Mouse (Mus musculus) forebrain, embryonic 10.5 days (tissue): ENCODE data around the gene Cryzl2. TPM values are rescaled to one million over a fixed set of nuclear protein-coding genes. Genes with fewer than 3 reads are reported as not detected.

Experiments
- DNase-seq: peaks from one replicate; pipeline ENCODE4 v3.0.0-alpha.2; 2017; ENCODE audit warnings: low spot score; ENCODE audit errors: extremely low spot score
- H3K27ac ChIP-seq: fragments of 300-500 bp; sonication (generic); 2 replicates; pipeline ENCODE4 v1.5.1; 2016; ENCODE audit warnings: mild to moderate bottlenecking
- H3K27me3 ChIP-seq: fragments of 300-500 bp; sonication (generic); 2 replicates; pipeline ENCODE4 v1.6.1; 2016; ENCODE audit warnings: mild to moderate bottlenecking; ENCODE audit not compliant: poor library complexity, severe bottlenecking
- H3K36me3 ChIP-seq: fragments of 300-500 bp; sonication (generic); replicated peaks from 2 replicates; pipeline ENCODE4 v1.6.1; 2016; ENCODE audit warnings: mild to moderate bottlenecking, moderate library complexity
- H3K4me1 ChIP-seq: fragments of 300-500 bp; sonication (generic); 2 replicates; pipeline ENCODE4 v1.6.1; 2016
- H3K4me3 ChIP-seq: fragments of 300-500 bp; sonication (generic); 2 replicates; pipeline ENCODE4 v1.5.1; 2016; ENCODE audit warnings: mild to moderate bottlenecking, moderate library complexity
- H3K9me3 ChIP-seq: fragments of 300-500 bp; sonication (generic); 2 replicates; pipeline ENCODE4 v1.6.1; 2016; ENCODE audit warnings: mild to moderate bottlenecking, moderate library complexity
- WGBS: fragments of 180-500 bp; shearing (Covaris S2); methylation state at CpG from one replicate; pipeline ENCODE4 v1.1.7; 2016; 5-methylcytosine and 5-hydroxymethylcytosine counted together
- polyA plus RNA-seq: library from polyadenylated mRNA; unstranded; fragments of >200 nt; fragmentation: Nextera tagmentation; extraction: Ambion mirVana; gene quantifications from 2 replicates; pipeline ENCODE4 v1.2.1, GENCODE M21; 2016

The Cryzl2 gene
- polyA plus RNA-seq, result 5.5 and 6.7 TPM in 2 replicates

- Histone ChIP-seq H3K27me3 (peaks cover 51% of the 10 kb centered on the region), H3K9me3 (no peaks in the 10 kb centered on the region), H3K36me3 (no peaks in the 10 kb centered on the region), H3K4me3 (peak within 1 kb of the TSS; percentile 56), H3K4me1 (peaks cover 37% of the 10 kb centered on the region), H3K27ac (peak within 1 kb of the TSS; percentile 89)
- peak; percentile 85 for DNase-seq
- WGBS, result 3% methylated on average over 28 of the region's 29 CpGs
Observed at GRCm38 (mm10) chr1:157458421-157459208, at the start of gene Cryzl2. TSS of gene Cryzl2 (plus strand) at chr1:157458577.

- peaks cover 7% of the 10 kb centered on the region for H3K36me3 ChIP-seq
- WGBS, result 88% methylated on average over 2 of the region's 2 CpGs
- no peak for DNase-seq
- H3K27me3 ChIP-seq, result no peaks in the 10 kb centered on the region
- H3K27ac ChIP-seq, result no peak overlapping the region
- H3K9me3 ChIP-seq, result no peaks in the 10 kb centered on the region
- no peak overlapping the region for H3K4me3 ChIP-seq
- H3K4me1 ChIP-seq, result peaks cover 42% of the 10 kb centered on the region
Observed at GRCm38 (mm10) chr1:157409648-157410047, 48.7 kb upstream of the Cryzl2 start.

GRCm38 (mm10) chr1:157410937-157411336, 47.4 kb upstream of the Cryzl2 start:
- H3K36me3 ChIP-seq, result peaks cover 18% of the 10 kb centered on the region
- peak overlapping the region; percentile 96 for H3K4me3 ChIP-seq
- H3K4me1 ChIP-seq, result peaks cover 45% of the 10 kb centered on the region
- H3K27me3 ChIP-seq, result no peaks in the 10 kb centered on the region
- peak overlapping the region; percentile 97; the same call in 1 of the 2 replicates for H3K27ac ChIP-seq
- no peak for DNase-seq
- WGBS, result 13% methylated on average over 8 of the region's 8 CpGs
- H3K9me3 ChIP-seq, result no peaks in the 10 kb centered on the region

GRCm38 (mm10) chr1:157411341-157411710, 47.1 kb upstream of the Cryzl2 start:
- Histone ChIP-seq H3K9me3 (no peaks in the 10 kb centered on the region), H3K4me3 (peak overlapping the region; percentile 96), H3K27ac (peak overlapping the region; percentile 97), H3K4me1 (peaks cover 45% of the 10 kb centered on the region), H3K36me3 (peaks cover 20% of the 10 kb centered on the region), H3K27me3 (no peaks in the 10 kb centered on the region)
- DNase-seq, result no peak
- WGBS, result under 1% methylated on average over 4 of the region's 4 CpGs

- peaks cover 17% of the 10 kb centered on the region for H3K36me3 ChIP-seq
- H3K9me3 ChIP-seq, result no peaks in the 10 kb centered on the region
- H3K27me3 ChIP-seq, result no peaks in the 10 kb centered on the region
- H3K27ac ChIP-seq, result peak overlapping the region; percentile 97
- peak overlapping the region; percentile 96 for H3K4me3 ChIP-seq
- peak; percentile 74 for DNase-seq
- peaks cover 45% of the 10 kb centered on the region for H3K4me1 ChIP-seq
- WGBS, result under 1% methylated on average over 83 of the region's 85 CpGs
Observed at GRCm38 (mm10) chr1:157411711-157412380, 46.5 kb upstream of the Cryzl2 start.

- H3K27ac ChIP-seq, result peak within 1 kb of the TSS; percentile 97
- no peaks in the 10 kb centered on the region for H3K27me3 ChIP-seq
- H3K4me3 ChIP-seq, result peak within 1 kb of the TSS; percentile 96
- peak; percentile 94 for DNase-seq
- WGBS, result under 1% methylated on average over 62 of the region's 62 CpGs
- peaks cover 17% of the 10 kb centered on the region for H3K36me3 ChIP-seq
- peaks cover 53% of the 10 kb centered on the region for H3K4me1 ChIP-seq
- H3K9me3 ChIP-seq, result no peaks in the 10 kb centered on the region
Observed at GRCm38 (mm10) chr1:157412454-157413369, 45.7 kb upstream of the Cryzl2 start, which contains the start of gene Rasal2. TSS of gene Rasal2 (minus strand) at chr1:157412595.

GRCm38 (mm10) chr1:157415771-157416170, 42.6 kb upstream of the Cryzl2 start:
- DNase-seq, result no peak
- Histone ChIP-seq H3K36me3 (peaks cover 38% of the 10 kb centered on the region), H3K27me3 (no peaks in the 10 kb centered on the region), H3K4me3 (no peak overlapping the region), H3K4me1 (peaks cover 40% of the 10 kb centered on the region), H3K9me3 (no peaks in the 10 kb centered on the region), H3K27ac (no peak overlapping the region)
- 74% methylated on average over 3 of the region's 3 CpGs for WGBS

GRCm38 (mm10) chr1:157416628-157417027, 41.7 kb upstream of the Cryzl2 start:
- Histone ChIP-seq H3K27ac (no peak overlapping the region), H3K9me3 (no peaks in the 10 kb centered on the region), H3K27me3 (no peaks in the 10 kb centered on the region), H3K36me3 (peaks cover 38% of the 10 kb centered on the region), H3K4me3 (no peak overlapping the region), H3K4me1 (peaks cover 32% of the 10 kb centered on the region)
- WGBS, result 83% methylated on average over 2 of the region's 2 CpGs
- no peak for DNase-seq

- WGBS, result 60% methylated on average over 3 of the region's 3 CpGs
- H3K27me3 ChIP-seq, result no peaks in the 10 kb centered on the region
- H3K27ac ChIP-seq, result peak overlapping the region; percentile 78
- H3K4me1 ChIP-seq, result peaks cover 27% of the 10 kb centered on the region
- no peak for DNase-seq
- no peaks in the 10 kb centered on the region for H3K9me3 ChIP-seq
- no peak overlapping the region for H3K4me3 ChIP-seq
- peaks cover 38% of the 10 kb centered on the region for H3K36me3 ChIP-seq
Observed at GRCm38 (mm10) chr1:157417414-157417813, 41.0 kb upstream of the Cryzl2 start.

GRCm38 (mm10) chr1:157417861-157418260, 40.5 kb upstream of the Cryzl2 start:
- H3K27ac ChIP-seq, result peak overlapping the region; percentile 78
- peaks cover 27% of the 10 kb centered on the region for H3K4me1 ChIP-seq
- no peaks in the 10 kb centered on the region for H3K9me3 ChIP-seq
- 32% methylated on average over 7 of the region's 7 CpGs for WGBS
- H3K36me3 ChIP-seq, result peaks cover 38% of the 10 kb centered on the region
- no peaks in the 10 kb centered on the region for H3K27me3 ChIP-seq
- H3K4me3 ChIP-seq, result no peak overlapping the region
- DNase-seq, result no peak

GRCm38 (mm10) chr1:157425741-157426427, 32.5 kb upstream of the Cryzl2 start:
- H3K9me3 ChIP-seq, result no peaks in the 10 kb centered on the region
- no peaks in the 10 kb centered on the region for H3K4me1 ChIP-seq
- WGBS, result 84% methylated on average over 8 of the region's 8 CpGs
- no peak for DNase-seq
- no peaks in the 10 kb centered on the region for H3K36me3 ChIP-seq
- no peak overlapping the region for H3K27ac ChIP-seq
- H3K27me3 ChIP-seq, result no peaks in the 10 kb centered on the region
- no peak overlapping the region for H3K4me3 ChIP-seq

GRCm38 (mm10) chr1:157426933-157427332, 31.4 kb upstream of the Cryzl2 start:
- Histone ChIP-seq H3K4me1 (no peaks in the 10 kb centered on the region), H3K4me3 (no peak overlapping the region), H3K27me3 (no peaks in the 10 kb centered on the region), H3K36me3 (no peaks in the 10 kb centered on the region), H3K27ac (no peak overlapping the region), H3K9me3 (no peaks in the 10 kb centered on the region)
- no peak for DNase-seq
- WGBS, result 71% methylated on average over 1 of the region's 1 CpGs
